Mouse (Mus musculus) thymus, adult 18-20 months (tissue): ENCODE results near the gene Gm36864.
A peak's percentile ranks its signal among the peaks of the same experiment; 100 is the strongest.

ENCODE experiments used
- DNase-seq, 2 experiments: peaks; one replicate each; pipeline ENCODE4 v3.0.0; 2022; ENCODE audit warnings: mixed read lengths in 2 of 2

The Gm36864 gene

GRCm38 (mm10) chr7:44260410-44260809, 24.4 kb downstream of the Gm36864 start:
- DNase-seq, result no peak

GRCm38 (mm10) chr7:44261147-44261546, 25.2 kb downstream of the Gm36864 start, which contains the start of gene Gm15517:
Gene Gm15517, plus strand, starts transcription at chr7:44261447.
- DNase-seq, result no peak

GRCm38 (mm10) chr7:44262791-44263643, 27.0 kb downstream of the Gm36864 start:
- DNase-seq, result peak; percentile 75 to 81

- DNase-seq, result no peak
These were observed 32.1 kb downstream of the Gm36864 start for GRCm38 (mm10) chr7:44268117-44268516.

- no peak for DNase-seq
These were observed 33.4 kb downstream of the Gm36864 start for GRCm38 (mm10) chr7:44269397-44269796.

GRCm38 (mm10) chr7:44271309-44271708, 35.3 kb downstream of the Gm36864 start:
- no peak for DNase-seq

GRCm38 (mm10) chr7:44272546-44272945, 36.6 kb downstream of the Gm36864 start:
- no peak for DNase-seq

- no peak for DNase-seq
These were observed 37.5 kb downstream of the Gm36864 start for GRCm38 (mm10) chr7:44273446-44273845.

- DNase-seq, result no peak
These were observed 38.1 kb downstream of the Gm36864 start for GRCm38 (mm10) chr7:44274096-44274495.

GRCm38 (mm10) chr7:44275546-44275945, 39.6 kb downstream of the Gm36864 start:
- DNase-seq, result no peak

GRCm38 (mm10) chr7:44276461-44277249, 40.7 kb downstream of the Gm36864 start:
- no peak for DNase-seq

- no peak for DNase-seq
These were observed 41.3 kb downstream of the Gm36864 start for GRCm38 (mm10) chr7:44277250-44277622.

GRCm38 (mm10) chr7:44280959-44281358, 45.0 kb downstream of the Gm36864 start:
- no peak for DNase-seq

GRCm38 (mm10) chr7:44281586-44281985, 45.6 kb downstream of the Gm36864 start:
- no peak for DNase-seq

- DNase-seq, result no peak
These were observed 51.8 kb downstream of the Gm36864 start for GRCm38 (mm10) chr7:44287760-44288159.

GRCm38 (mm10) chr7:44290986-44291385, 55.0 kb downstream of the Gm36864 start:
- DNase-seq, result no peak

GRCm38 (mm10) chr7:44291418-44291817, 55.4 kb downstream of the Gm36864 start:
- no peak for DNase-seq
